Mouse (Mus musculus) layer of hippocampus, postnatal 10 days (tissue): Measurements from ENCODE around the gene Ppil1. TPM values are rescaled to one million over a fixed set of nuclear protein-coding genes. Genes with fewer than 3 reads are reported as not detected.

Experiments
- DNase-seq, 2 experiments: peaks; one replicate each; pipeline ENCODE4 v3.0.0; 2021; ENCODE audit warnings: low spot score in 2 of 2
- long read RNA-seq: library from polyadenylated mRNA; stranded (forward); transcript quantifications from one replicate; pipeline ENCODE4 v2.0.0, GENCODE M21; 2023
- total RNA-seq, 2 experiments: library from RNA; stranded (reverse); gene quantifications; 2 replicates each; pipeline ENCODE4 v1.2.3; 2021

Gene Ppil1
- 10 to 100 TPM; 20.9 to 21.8 TPM for total RNA-seq
- long read RNA-seq, transcript Ppil1-201 (4 exons, 1,462 nt): major isoform, 35 of 36 reads
- long read RNA-seq, partial matches to known transcripts: 0 of 36 reads
- long read RNA-seq, other reads (novel, unspliced or antisense): 1 of 36 reads

DNA sequence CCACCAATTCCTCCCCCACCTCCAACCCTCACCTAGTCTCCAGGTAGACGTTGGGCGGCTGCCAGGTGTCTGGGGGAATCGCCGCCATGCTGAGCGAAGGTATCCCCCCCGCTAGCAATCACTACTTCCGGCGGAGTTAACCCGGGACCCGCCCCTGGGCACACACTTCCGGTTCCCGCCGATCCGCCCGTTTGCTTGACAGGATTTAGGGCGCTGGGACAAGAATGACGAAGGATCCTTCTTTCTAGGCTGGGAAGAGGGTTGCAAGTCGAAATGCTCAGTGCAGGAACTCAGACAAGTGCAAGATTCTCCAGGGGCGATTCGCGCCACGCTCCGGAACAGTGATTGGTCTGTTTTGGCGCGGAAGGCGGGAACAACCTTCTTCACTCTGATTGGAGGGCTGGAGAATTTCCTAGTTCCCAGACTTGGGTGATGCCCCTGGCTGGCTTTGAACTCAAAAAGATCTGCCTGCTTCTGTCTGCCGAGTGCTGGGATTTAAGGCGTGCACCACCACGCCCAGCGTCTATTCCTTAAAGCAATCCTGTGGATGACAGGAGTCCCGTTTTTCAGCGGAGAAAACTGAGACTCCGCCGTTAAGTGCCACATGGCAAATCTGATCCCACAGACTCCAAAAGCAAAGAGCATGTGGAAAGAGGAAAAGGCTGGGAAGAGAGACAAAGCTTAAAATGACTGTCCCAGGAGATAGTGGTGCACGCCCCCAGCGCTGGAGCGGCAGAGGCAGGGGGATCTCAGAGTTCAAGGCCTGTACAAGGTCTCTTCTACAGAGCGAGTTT is at the start of gene Ppil1:
Gene Ppil1 (minus strand): TSS at position 347 of the 794 bp plus-strand sequence.
- peak; percentile 80 to 84 for DNase-seq

DNA sequence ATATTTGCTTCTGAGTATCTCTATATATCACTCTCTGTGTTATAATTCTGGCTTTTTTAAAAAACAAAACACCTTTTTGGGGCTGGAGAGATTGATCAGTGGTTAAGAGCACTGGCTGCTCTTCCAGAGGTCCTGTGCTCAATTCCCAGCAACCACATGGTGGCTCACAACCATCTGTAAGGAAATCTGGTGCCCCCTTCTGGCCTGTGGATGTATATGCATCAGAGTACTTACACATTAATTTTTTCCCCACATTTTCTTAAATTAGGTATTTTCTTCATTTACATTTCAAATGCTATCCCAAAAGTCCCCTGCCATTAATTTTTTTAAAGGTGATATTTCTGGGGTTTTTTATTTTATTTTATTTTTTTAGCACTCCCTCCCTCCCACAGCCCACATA is 49.3 kb upstream of the Ppil1 start:
- DNase-seq: no peak

DNA sequence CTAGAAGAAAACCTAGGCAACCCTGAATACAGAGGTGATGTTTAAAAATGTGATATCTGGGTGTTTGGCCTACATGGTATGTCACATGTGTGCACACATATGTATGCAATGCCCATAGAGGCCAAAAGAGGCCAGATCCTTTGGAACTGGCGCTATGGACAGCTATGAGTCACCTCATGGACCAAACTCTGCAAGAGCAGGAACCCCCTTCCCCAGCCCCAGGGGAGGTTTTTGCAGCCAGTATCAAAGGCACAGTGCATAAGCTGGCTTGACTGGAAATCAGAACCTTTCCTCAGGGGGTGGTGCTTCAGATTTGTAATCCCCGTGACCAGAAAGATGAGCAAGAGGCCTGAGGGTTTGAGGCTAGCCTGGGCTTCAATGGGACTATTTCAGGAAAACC is 48.1 kb upstream of the Ppil1 start:
- DNase-seq: no peak

DNA sequence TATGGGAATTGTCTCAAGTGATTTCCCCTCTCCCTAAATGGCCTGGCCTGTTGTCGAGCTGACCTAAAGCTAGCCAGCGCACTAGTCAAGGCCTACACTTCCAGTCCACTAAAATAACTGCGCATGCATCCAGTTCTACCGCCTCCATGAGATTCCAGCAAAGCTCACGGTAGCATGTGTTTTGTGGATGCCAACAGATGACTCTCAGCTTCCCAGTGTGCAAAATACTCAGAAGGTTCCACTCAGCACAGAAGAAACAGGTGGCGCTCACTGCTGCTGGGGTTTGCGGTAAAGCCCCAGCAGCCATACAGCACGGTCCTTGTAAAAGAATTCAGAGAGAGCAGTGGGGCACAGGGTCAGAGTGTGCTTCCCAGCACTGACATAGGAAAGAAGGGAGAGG is 47.6 kb upstream of the Ppil1 start:
- no peak for DNase-seq

DNA sequence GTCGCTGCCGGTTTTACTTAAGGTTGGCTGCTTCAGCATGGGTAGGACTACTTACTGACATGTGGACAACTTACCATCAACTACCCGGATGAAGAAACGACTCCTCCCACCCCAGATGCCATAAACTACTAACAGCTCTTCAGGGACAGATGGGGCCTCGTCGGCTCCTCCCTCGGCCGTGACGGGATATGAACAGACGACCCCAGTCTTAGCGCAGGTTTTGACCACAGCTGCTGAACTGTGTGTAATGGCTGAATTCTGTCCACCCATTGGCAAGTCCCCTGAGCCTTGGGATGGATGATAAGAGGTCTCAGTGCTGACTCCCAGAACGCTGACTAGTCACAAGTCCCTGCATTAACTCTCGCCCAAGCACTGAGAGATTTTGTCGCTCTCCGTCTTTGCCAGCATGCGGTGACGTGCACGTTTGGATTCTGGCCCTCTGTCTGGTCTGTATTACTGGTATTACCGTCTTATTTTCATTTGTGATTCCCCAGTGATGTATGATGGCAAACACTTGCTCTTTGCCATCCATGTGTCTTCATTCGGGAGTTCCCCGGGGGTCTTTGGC is 46.2 kb upstream of the Ppil1 start:
- DNase-seq: no peak

DNA sequence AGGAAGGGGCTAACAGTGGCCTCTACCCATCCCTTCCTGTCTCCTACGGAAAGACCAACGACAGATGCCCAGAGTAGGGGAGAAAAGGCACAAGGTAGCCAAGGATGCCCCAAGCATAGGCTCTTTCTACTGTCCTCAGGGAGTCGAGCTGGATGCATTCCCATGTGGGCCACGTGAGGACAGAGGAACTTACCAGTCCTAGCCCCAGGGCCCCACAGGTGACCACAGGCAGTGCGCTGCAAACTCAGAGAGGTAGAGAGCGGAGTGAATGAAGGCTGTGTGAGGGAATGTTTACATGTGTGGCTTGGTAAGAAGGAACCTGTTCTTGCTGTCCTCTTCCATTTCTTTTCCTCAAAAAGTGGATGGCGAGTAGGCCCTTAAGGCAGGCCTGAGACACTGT is 41.9 kb upstream of the Ppil1 start:
- DNase-seq: no peak

DNA sequence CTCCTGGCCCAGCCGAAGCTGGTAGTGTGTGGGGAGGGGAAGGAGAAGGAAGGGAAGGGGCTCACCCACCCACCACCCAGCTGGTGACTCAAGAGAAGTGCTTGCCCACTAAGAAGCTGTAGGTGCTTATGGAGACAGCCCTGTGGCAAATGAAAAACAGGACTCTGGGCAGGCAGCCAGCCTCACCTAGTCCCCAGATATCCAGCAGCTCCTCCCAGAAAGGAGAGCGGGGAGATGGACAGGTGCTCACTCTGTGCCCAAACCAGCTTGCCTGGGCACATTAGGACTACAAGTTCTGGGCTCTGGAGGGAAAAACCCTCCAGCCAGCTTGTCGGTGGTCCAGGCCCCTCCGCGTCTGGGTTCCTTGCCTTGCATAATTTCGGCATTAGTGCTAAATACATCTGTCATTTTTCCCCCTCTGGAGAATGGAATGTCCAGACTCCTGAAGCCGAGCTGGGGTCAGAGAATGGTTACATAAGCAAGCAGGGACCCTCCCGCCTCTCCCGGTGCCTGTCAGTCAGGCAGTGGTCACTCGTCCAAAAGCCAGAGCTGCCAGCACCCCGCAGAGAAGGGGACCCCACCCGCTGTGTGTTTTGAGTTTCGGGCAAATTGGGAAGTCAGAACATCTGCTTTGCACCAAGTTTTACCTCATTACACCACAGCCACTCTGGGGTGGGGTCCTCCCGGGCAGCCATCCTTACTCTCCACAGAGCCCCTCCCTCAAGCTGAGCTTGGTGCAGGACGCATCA is 41.2 kb upstream of the Ppil1 start:
- DNase-seq: no peak

DNA sequence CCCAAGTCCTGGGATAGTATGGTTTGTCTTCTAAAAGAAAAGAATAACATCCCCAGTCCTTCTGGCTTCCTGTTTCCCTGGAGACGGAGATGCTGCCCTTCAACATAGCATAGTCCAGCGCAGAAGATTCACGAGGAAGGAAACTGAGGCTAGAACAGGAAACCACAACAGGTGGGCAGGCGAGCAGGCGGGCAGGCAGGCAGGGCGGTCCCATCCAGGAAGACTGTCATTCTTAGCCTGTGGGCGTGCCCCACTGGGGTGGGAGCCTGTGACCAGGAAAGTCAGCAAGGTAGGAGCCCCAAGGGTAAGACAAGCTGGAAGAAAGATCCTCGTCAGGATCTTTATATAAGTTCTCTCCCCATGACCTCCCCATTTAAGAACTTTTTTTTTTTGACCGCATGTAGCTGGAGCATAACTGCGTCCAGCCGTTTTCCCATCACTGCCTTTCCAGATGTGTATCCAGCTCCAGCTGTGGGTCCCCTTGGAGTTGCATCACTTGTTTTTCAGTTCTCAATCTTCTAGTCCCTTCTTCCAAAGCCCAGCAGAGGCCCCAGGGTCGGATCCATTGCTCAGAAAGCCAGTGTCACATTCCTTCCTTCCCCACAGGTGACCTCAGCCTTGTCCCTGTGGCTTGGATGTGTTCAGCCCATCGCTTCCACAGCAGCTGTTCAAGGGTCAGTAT is 40.5 kb upstream of the Ppil1 start:
- DNase-seq: no peak

DNA sequence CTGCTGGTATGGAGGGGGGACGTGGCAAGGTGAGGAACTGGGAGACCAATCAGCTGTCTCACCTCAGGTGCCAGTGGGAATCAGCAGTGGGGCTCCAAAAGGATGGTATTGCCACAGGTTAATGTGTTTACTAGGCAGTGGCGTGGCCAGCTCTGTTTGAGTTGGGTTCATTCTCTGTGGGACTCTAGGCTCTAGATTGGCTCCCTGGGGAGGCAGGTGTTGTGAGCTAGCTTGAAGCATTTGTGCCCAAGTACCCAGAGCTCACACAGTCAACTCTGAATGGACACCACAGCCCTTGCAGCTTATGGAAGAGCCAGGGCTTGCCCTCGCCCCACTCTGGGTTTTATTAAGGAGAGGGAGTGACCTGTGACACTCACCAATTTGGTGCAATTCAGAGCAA is 39.9 kb upstream of the Ppil1 start:
- no peak for DNase-seq

DNA sequence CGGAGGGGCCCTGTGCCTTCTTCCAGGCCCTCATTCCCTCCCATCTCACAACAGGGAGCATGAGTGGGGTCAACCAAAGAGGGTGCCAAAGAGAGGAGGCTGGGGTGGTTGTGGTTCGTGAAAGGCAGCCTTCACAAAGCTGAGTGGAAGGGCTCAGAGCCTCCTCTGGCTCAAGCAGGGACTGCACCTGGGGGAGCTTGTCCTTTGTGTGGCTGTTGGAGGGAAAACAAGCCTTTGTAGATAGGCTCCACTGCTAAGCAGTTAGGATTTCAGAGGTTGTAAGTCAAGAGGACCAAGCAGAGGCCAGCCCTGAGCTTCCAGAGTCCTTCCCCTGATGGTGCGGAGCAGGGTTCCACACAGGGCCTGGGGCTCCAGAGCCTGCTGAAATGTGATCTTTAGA is 39.1 kb upstream of the Ppil1 start:
- DNase-seq: no peak

DNA sequence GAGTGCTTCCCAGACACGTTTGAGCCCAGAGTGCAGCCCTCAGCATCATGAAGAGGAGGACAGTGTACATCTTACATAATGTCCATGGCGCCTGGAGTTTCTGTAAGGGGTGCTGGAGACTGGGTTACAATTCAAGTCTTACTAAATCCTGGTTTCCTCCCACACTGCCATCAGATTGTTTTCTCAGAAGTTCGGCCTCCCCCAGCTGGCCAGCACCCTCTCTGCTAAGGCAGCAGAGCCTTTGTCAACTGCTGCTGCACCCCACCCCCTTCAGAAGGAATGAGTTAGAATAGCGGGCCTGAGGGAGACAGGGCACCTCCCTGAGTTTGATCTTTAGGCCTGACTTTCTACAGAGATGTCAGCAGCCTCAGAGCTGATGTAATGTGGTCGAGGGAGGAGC is 38.2 kb upstream of the Ppil1 start:
- DNase-seq: no peak

DNA sequence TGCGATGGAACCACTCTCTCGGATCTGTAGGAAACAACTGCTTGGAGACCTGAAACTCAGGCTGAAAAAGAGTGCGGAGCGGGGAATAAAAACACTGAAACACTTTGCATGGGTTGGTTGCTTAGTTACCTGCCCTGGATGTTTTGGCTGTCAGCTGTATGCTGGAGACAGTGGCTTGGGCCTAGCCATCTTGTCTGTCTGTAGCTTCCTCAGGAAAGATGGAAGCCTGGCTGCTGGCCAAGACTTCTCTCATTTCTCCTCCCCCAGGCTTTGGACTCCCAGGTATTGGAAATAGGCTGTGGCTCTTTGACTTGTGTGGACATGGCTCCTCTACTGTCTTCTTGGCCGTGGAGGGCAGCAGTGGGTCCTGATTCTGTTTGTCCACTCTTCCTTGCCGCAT is 37.4 kb upstream of the Ppil1 start:
- DNase-seq: no peak

DNA sequence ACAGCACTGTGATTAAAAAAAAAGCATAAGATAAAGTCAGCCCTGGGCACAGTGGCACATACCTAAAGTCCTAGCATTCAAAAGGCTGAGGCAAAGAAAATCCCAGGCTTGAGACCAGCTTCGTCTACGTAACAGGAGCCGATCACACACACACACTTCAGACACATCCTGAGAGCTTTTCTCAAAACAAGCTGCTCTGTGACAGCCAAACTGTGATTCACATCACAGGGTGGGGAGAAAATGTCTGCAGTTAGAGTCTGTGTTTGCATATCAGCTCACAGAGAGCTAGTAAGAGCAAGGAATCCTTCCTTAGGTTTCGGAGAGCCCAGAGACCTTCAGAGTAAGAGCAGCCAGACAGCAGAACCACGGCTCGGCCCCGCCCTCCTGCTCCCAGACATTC is 36.9 kb upstream of the Ppil1 start:
- no peak for DNase-seq

DNA sequence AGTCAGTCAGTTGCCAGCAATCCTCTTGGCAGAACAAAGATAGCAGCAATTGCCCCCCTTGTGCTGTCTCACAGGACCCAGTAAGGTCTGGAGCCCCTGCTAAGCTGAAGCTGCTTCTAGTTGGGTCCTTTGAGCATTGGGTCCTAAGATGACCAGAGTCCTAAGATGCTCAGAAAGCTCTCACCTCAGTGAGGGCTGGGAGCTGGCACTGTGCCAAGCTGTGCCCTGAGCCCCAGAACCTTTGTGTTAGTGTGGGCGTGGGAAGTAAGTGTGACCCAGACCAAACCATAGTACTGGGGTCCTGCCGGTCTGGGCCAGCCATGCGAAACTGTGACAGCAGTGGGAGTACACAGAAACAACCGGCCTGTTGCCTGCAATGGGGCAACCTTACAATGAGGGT is 35.3 kb upstream of the Ppil1 start:
- no peak for DNase-seq

DNA sequence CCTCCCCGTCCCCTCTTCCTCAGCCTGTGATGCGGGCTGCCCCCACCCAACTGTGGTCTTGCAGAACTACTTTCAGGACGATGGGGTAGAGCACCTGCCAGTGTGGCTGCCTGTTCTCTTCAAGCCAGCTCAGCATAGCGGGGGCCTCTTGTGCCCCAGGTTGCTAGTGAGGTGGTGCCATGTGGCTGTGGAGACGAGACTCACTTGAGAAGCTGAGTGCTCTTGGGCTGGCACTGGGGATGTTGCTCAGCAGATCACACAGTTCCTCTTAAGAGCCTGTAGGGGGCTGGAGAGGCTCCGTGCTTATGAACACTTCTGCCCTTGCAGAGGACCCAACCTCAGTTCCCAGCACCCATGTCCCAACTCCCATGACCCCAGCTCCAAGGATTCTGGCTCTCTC is 33.8 kb upstream of the Ppil1 start:
- DNase-seq: no peak

DNA sequence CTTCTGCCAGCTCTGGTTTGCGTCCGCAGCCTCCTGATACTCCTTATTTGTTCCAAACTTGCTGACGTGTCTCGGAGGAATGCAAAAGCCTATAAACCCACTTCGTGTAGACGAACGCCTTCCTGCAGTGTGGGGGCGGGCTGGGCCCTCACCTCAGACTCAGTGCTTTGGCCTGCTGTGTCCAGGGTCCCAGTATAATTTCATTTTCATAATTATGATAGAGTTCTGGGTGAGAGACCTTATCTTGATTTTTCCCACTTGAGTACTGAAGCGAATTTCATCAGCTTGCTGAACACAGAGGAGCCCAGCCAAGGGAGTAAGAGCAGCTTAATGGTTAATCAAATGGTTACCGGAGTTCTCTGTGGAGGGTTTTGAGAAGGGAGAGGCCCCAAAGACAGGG is 33.3 kb upstream of the Ppil1 start:
- DNase-seq: no peak

DNA sequence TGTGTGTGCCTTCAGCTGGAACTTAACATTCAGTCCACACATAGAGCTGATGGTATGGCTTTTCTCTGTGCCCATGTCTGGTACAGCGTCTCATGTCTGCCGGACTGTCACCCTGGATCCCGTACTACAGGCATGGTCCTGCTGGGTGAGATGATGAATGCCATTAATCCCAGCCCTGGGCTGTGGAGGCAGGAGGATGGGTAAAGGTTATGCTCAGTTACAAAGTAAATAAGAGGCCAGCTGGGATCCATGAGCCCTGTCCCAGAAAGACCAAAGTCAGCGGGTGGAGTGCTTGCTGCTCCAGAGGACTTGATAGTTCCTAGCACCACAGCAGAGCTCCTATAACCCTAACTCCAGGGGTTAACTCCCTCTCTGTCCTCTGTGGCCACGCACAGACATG is 31.8 kb upstream of the Ppil1 start:
- DNase-seq: no peak

DNA sequence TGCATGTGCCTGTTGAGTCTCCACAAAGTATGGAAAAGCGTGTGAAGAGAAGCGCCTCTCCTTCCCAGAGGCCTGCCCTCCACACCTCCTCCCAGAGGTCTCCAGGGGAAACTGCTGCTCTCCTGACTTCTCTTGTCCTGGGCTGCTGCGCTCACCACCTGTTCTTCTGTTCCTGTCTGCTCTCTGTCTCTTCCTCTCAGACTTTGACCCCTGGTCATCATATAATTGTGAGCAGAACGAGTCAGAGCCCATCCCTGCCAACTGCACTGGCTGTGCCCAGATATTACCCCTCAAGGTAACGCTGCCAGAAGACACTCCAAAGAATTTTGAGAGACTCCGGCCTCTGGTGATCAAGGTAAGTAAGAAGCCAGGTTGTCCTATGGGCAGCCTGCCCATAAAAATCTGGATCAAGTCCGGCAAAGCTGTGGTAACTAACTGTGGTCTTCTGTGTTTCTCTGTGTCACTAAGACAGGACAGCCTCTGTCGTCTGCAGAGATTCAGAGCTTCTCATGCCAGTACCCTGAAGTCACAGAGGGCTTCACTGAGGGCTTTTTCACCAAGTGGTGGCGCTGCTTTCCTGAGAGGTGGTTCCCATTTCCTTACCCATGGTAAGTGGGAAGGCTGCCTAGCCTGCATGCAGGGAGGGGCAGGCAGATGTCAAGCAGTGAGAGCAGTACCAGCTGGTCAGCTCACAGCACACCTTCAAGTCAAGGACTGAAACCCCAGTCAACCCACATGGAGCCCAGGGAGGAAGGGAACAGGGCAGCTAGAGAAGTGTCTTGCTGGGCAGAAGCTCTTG is 30.0 kb upstream of the Ppil1 start:
- DNase-seq: no peak

DNA sequence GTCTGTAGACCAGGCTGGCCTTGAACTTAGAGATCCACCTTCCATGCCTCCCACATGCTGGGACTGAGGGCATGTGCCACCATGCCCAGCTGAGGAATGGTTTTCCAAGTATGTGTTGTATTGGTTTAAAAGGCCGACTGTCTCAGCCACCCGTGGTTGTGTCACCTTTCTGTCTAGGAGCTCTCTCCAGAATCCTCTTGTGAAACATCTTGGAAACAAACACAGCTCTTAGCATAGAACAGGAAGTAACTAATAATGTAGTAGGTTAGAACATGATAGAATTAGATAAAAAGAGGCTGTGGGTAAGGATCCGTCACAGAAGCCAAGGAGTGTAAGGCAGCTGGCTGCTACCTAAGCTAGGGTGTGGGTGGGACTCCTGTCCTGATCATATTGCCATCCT is 29.0 kb upstream of the Ppil1 start:
- DNase-seq: no peak

DNA sequence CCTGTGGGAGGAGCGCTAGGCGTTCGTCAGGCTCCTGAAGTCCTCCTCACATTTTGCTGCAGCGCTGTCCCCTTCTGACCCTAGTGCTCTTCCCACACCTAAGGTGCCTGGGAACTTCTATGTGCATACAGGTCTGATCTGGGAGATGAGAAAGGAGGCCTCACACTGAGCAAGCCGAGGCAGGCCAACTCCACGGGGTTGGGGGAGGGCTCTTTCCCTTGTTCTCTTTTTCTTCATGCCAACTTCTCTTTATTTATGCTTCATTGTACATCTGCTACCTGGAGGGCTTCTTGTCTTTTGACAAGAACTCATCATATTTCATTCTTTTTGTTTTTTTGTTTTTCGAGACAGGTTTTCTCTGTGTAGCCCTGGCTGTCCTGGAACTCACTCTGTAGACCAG is 27.8 kb upstream of the Ppil1 start:
- DNase-seq: no peak
